Mouse (Mus musculus) granulocyte monocyte progenitor cell, adult 5-6 weeks (primary cell): ENCODE results near the gene Lamp1. TPM values are rescaled to one million over a fixed set of nuclear protein-coding genes. Genes with fewer than 3 reads are reported as not detected.

ENCODE experiments used
- ATAC-seq: replicated peaks from 2 replicates; pipeline ENCODE4 v1.8.0; 2016; ENCODE audit warnings: mild to moderate bottlenecking, moderate TSS enrichment, inconsistent platforms; ENCODE audit not compliant: poor library complexity, severe bottlenecking
- total RNA-seq, 2 experiments: library from RNA; stranded (forward) in 1 of 2; stranded (reverse) in 1 of 2; fragments of 200-712, 200-1000 nt in 1 of 2; fragments of >200 nt in 1 of 2; fragmentation: Nextera tagmentation in 1 of 2; gene quantifications; 2 replicates each; pipeline ENCODE4 v1.2.3; 2014 to 2017

The Lamp1 gene
- total RNA-seq (2014; fragmentation: Nextera tagmentation) (251 and 283 TPM in 2 replicates), total RNA-seq (2017) (269 and 301 TPM in 2 replicates)

- ATAC-seq, result peak; percentile 61
Observed at GRCm38 (mm10) chr8:13158718-13159376, at the start of gene Lamp1. TSS of gene Lamp1 (plus strand) at chr8:13159161.

- ATAC-seq, result no peak
Observed at GRCm38 (mm10) chr8:13109416-13109960, 49.5 kb upstream of the Lamp1 start.

- ATAC-seq, result no peak
Observed at GRCm38 (mm10) chr8:13111917-13112316, 47.0 kb upstream of the Lamp1 start.

GRCm38 (mm10) chr8:13113232-13113631 is 45.7 kb upstream of the Lamp1 start:
- ATAC-seq, result peak; percentile 17; the same call in 1 of the 2 replicates

- ATAC-seq, result no peak
Observed at GRCm38 (mm10) chr8:13117096-13117495, 41.9 kb upstream of the Lamp1 start.

GRCm38 (mm10) chr8:13118516-13118915 is 40.4 kb upstream of the Lamp1 start:
- no peak for ATAC-seq

- peak; percentile 36 for ATAC-seq
Observed at GRCm38 (mm10) chr8:13120882-13121665, 37.9 kb upstream of the Lamp1 start.

GRCm38 (mm10) chr8:13122887-13123421 is 36.0 kb upstream of the Lamp1 start:
- ATAC-seq, result peak; percentile 29; the same call in 1 of the 2 replicates

GRCm38 (mm10) chr8:13124897-13125296 is 34.1 kb upstream of the Lamp1 start:
- no peak for ATAC-seq

- ATAC-seq, result peak; percentile 80
Observed at GRCm38 (mm10) chr8:13132220-13132619, 26.7 kb upstream of the Lamp1 start.

- ATAC-seq, result no peak
Observed at GRCm38 (mm10) chr8:13139641-13140182, 19.2 kb upstream of the Lamp1 start.

- no peak for ATAC-seq
Observed at GRCm38 (mm10) chr8:13141681-13142080, 17.3 kb upstream of the Lamp1 start.

- ATAC-seq, result no peak
Observed at GRCm38 (mm10) chr8:13148476-13148875, 10.5 kb upstream of the Lamp1 start.

GRCm38 (mm10) chr8:13149287-13149686 is 9.7 kb upstream of the Lamp1 start:
- ATAC-seq, result no peak

GRCm38 (mm10) chr8:13149866-13150265 is 9.1 kb upstream of the Lamp1 start:
- no peak for ATAC-seq

GRCm38 (mm10) chr8:13150929-13151328 is 8.0 kb upstream of the Lamp1 start:
- no peak for ATAC-seq

GRCm38 (mm10) chr8:13154099-13154498 is 4.9 kb upstream of the Lamp1 start:
- no peak for ATAC-seq

- ATAC-seq, result peak; percentile 68
Observed at GRCm38 (mm10) chr8:13155358-13155757, 3.6 kb upstream of the Lamp1 start.

GRCm38 (mm10) chr8:13156327-13157097 is 2.4 kb upstream of the Lamp1 start:
- ATAC-seq, result no peak

- ATAC-seq, result no peak
Observed at GRCm38 (mm10) chr8:13159377-13159881, 468 bp downstream of the Lamp1 start.
